Mouse (Mus musculus): ENCODE results near the gene Grwd1.

DNA sequence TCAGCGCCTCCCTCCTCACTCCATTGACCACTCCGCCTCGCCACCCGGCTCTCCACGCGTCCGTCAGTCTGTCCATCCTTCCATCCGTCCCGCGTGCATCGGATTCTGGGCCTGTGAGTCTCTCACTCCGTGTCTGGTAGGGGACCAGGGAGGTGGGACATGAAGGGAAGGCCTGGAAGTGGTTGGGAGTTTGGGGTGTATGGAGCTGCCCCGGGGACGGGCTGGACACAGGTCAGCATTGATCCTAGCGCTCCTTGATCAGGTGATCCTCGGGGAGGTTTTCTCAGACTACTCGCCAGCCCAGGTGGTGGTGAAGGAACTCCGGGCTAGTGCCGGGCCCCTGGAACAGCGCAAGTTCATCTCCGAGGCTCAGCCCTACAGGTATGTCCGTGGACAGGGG is 43.1 kb downstream of the Grwd1 start:
- no peak for TF ChIP-seq CTCF (IDR thresholded peaks at IDR 0.05; ENCODE audit: borderline replicate concordance, extremely low read depth, insufficient read depth, insufficient read length)
- TF ChIP-seq POLR2A (IDR thresholded peaks at IDR 0.05; ENCODE audit: borderline replicate concordance, extremely low read depth, insufficient read depth, insufficient read length, poor library complexity, severe bottlenecking) = no peak

Data from brain, embryonic 14.5 days (tissue).